Mouse (Mus musculus): ENCODE measurements around the gene Acbd4.

DNA sequence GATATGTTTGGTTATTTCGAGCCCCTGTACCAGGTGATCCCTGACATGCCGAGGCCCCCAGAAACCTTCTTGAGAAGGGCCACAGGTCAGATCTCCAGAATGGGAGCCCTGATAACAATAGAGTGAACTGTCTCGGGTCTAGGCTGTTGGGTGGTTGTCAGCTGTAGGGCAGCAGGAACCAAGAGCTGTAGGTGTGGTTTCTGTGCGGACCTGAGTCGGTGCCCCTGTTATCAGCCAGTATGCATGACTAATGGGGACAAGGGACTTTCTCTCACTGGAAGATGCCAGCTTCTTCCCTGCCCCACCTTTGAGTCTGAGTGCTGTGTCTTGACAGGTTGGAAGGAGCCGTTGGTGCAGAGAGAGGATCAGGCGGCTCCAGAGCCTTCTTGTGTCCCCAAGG lies 3.0 kb downstream of the Acbd4 start:
- TF ChIP-seq TAL1 (conservative IDR thresholded peaks at IDR 0.05; ENCODE audit: low read depth, low read length), result no peak
- no peak for TF ChIP-seq CTCF (IDR thresholded peaks at IDR 0.05; ENCODE audit: low read depth, low read length)
- no peak for TF ChIP-seq POLR2AphosphoS5 (IDR thresholded peaks at IDR 0.05; ENCODE audit: insufficient replicate concordance, low read depth, low read length)
- TF ChIP-seq GATA1 (IDR thresholded peaks at IDR 0.05; ENCODE audit: borderline replicate concordance, low read length), result no peak
- no peak for TF ChIP-seq GATA2 (IDR thresholded peaks at IDR 0.05; ENCODE audit: borderline replicate concordance, low read depth, low read length)
